Mouse (Mus musculus) liver, adult 2 months (tissue): ENCODE measurements around the gene Krcc1. TPM values are rescaled to one million over a fixed set of nuclear protein-coding genes. Genes with fewer than 3 reads are reported as not detected.

Source experiments
- DNase-seq: peaks from one replicate; pipeline ENCODE4 v3.0.0-alpha.2; 2011; ENCODE audit warnings: low read depth, low spot score; ENCODE audit errors: extremely low read depth
- H3K27ac ChIP-seq: fragments of 200-500 bp; replicated peaks from 2 replicates; pipeline ENCODE4 v1.5.1; 2012; ENCODE audit warnings: low read depth, mild to moderate bottlenecking, control low read depth, inconsistent platforms, low read length; ENCODE audit not compliant: insufficient read depth
- H3K27me3 ChIP-seq: fragments of 200-500 bp; 2 replicates; pipeline ENCODE4 v1.6.1; 2012; ENCODE audit warnings: mild to moderate bottlenecking, moderate library complexity, low read length, inconsistent platforms; ENCODE audit not compliant: control insufficient read depth, insufficient read depth
- H3K36me3 ChIP-seq: fragments of 200-500 bp; 2 replicates; pipeline ENCODE4 v1.6.1; 2012; ENCODE audit warnings: low read length, inconsistent platforms; ENCODE audit not compliant: control insufficient read depth, insufficient read depth
- H3K4me1 ChIP-seq: fragments of 200-500 bp; 2 replicates; pipeline ENCODE4 v1.6.1; 2011; ENCODE audit warnings: low read length; ENCODE audit not compliant: control insufficient read depth, insufficient read depth
- H3K4me3 ChIP-seq: fragments of 200-500 bp; 2 replicates; pipeline ENCODE4 v1.5.1; 2011; ENCODE audit warnings: low read depth, mild to moderate bottlenecking, control low read depth, low read length, moderate library complexity; ENCODE audit not compliant: insufficient read depth
- H3K79me2 ChIP-seq: fragments of 200-500 bp; 2 replicates; pipeline ENCODE4 v1.6.1; 2012; ENCODE audit warnings: inconsistent platforms, mild to moderate bottlenecking, low read length, moderate library complexity; ENCODE audit not compliant: control insufficient read depth, insufficient read depth
- H3K9ac ChIP-seq: fragments of 200-500 bp; 2 replicates; pipeline ENCODE4 v1.6.1; 2012; ENCODE audit warnings: low read depth, mild to moderate bottlenecking, control low read depth, inconsistent platforms, low read length
- CTCF ChIP-seq: fragments of 200-500 bp; IDR thresholded peaks from 2 replicates; pipeline ENCODE4 v1.5.1; 2011; ENCODE audit warnings: low read depth, low read length, control low read depth
- POLR2A ChIP-seq: fragments of 200-500 bp; IDR thresholded peaks from 2 replicates; pipeline ENCODE4 v1.6.1; 2011; ENCODE audit warnings: low read length, control low read depth; ENCODE audit not compliant: insufficient read depth; ENCODE audit errors: extremely low read depth
- WGBS: fragments of 180-500 bp; shearing (Covaris S2); methylation state at CpG from one replicate; pipeline ENCODE4 v1.1.7; 2018; 5-methylcytosine and 5-hydroxymethylcytosine counted together
- polyA plus RNA-seq: library from polyadenylated mRNA; depleted of rRNA; stranded (reverse); fragments of >200 nt; gene quantifications from 2 replicates; pipeline ENCODE4 v1.2.3, GENCODE M21; 2012
- total RNA-seq: library from RNA; depleted of rRNA; stranded (reverse); fragments of >200 nt; gene quantifications from 2 replicates; pipeline ENCODE4 v1.2.3, GENCODE M21; 2014

Gene Krcc1
- total and polyA plus RNA-seq, 2 experiments: 9.0 to 56.6 TPM

GRCm38 (mm10) chr6:71273715-71274114, 2.2 kb downstream of the Krcc1 start:
- Histone ChIP-seq H3K9ac (no peak overlapping the region), H3K4me1 (peaks cover 13% of the 10 kb centered on the region), H3K4me3 (no peak overlapping the region), H3K36me3 (no peaks in the 10 kb centered on the region; the same call in 1 of the 2 replicates), H3K79me2 (peaks cover 10% of the 10 kb centered on the region; the same call in 1 of the 2 replicates), H3K27me3 (no peaks in the 10 kb centered on the region), H3K27ac (no peak overlapping the region)
- WGBS: 88% methylated on average over 1 of the region's 1 CpGs
- no peak for DNase-seq
- TF ChIP-seq CTCF: no peak
- no peak for TF ChIP-seq POLR2A

- 97% methylated on average over 1 of the region's 1 CpGs for WGBS
- Histone ChIP-seq H3K4me1 (peaks cover 9% of the 10 kb centered on the region), H3K4me3 (no peak overlapping the region), H3K9ac (no peak overlapping the region), H3K27ac (no peak overlapping the region), H3K79me2 (peaks cover 11% of the 10 kb centered on the region; the same call in 1 of the 2 replicates), H3K27me3 (no peaks in the 10 kb centered on the region), H3K36me3 (no peaks in the 10 kb centered on the region; the same call in 1 of the 2 replicates)
- no peak for DNase-seq
- TF ChIP-seq CTCF (no peak), POLR2A (no peak)
Observed at GRCm38 (mm10) chr6:71274621-71275020, 3.1 kb downstream of the Krcc1 start.

GRCm38 (mm10) chr6:71279418-71279817, 7.9 kb downstream of the Krcc1 start:
- no peak overlapping the region for H3K4me3 ChIP-seq
- no peak for TF ChIP-seq POLR2A
- TF ChIP-seq CTCF: no peak
- 0 out of 2 replicates have a peak, but pooled peaks cover 2% of the 10 kb centered on the region for H3K79me2 ChIP-seq
- peaks cover 5% of the 10 kb centered on the region for H3K36me3 ChIP-seq
- H3K27me3 ChIP-seq: no peaks in the 10 kb centered on the region
- H3K9ac ChIP-seq: no peak overlapping the region
- WGBS: 51% methylated on average over 1 of the region's 1 CpGs
- H3K4me1 ChIP-seq: no peaks in the 10 kb centered on the region
- no peak overlapping the region for H3K27ac ChIP-seq
- peak; percentile 19 for DNase-seq

- H3K36me3 ChIP-seq: no peaks in the 10 kb centered on the region
- 79% methylated on average over 14 of the region's 14 CpGs for WGBS
- H3K79me2 ChIP-seq: no peaks in the 10 kb centered on the region
- no peaks in the 10 kb centered on the region for H3K4me1 ChIP-seq
- H3K27ac ChIP-seq: no peak overlapping the region
- no peak overlapping the region for H3K9ac ChIP-seq
- H3K4me3 ChIP-seq: no peak overlapping the region
- no peaks in the 10 kb centered on the region for H3K27me3 ChIP-seq
- TF ChIP-seq POLR2A (no peak), CTCF (no peak)
- no peak for DNase-seq
Observed at GRCm38 (mm10) chr6:71293509-71293908, 22.0 kb downstream of the Krcc1 start.

GRCm38 (mm10) chr6:71295303-71295702, 23.8 kb downstream of the Krcc1 start:
- Histone ChIP-seq H3K79me2 (no peaks in the 10 kb centered on the region), H3K27ac (no peak overlapping the region), H3K9ac (no peak overlapping the region), H3K36me3 (no peaks in the 10 kb centered on the region), H3K4me1 (no peaks in the 10 kb centered on the region), H3K27me3 (no peaks in the 10 kb centered on the region), H3K4me3 (no peak overlapping the region)
- no peak for TF ChIP-seq CTCF
- no peak for TF ChIP-seq POLR2A
- 76% methylated on average over 6 of the region's 6 CpGs for WGBS
- DNase-seq: no peak

GRCm38 (mm10) chr6:71298051-71298450, 26.6 kb downstream of the Krcc1 start:
- Histone ChIP-seq H3K4me3 (no peak overlapping the region), H3K9ac (no peak overlapping the region), H3K36me3 (no peaks in the 10 kb centered on the region), H3K27ac (no peak overlapping the region), H3K79me2 (no peaks in the 10 kb centered on the region), H3K27me3 (no peaks in the 10 kb centered on the region), H3K4me1 (no peaks in the 10 kb centered on the region)
- WGBS: 67% methylated on average over 2 of the region's 2 CpGs
- no peak for DNase-seq
- TF ChIP-seq CTCF (no peak), POLR2A (no peak)
